Mouse (Mus musculus) lung, embryonic 14.5 days (tissue): Measurements from ENCODE around the gene Esyt3. TPM values are rescaled to one million over a fixed set of nuclear protein-coding genes. Genes with fewer than 3 reads are reported as not detected.

ENCODE experiments used
- ATAC-seq: fragments of 200-750 bp; cut with Nextera tagmentation; 2 replicates; pipeline ENCODE4 v1.8.0; 2017; ENCODE audit warnings: mild to moderate bottlenecking, moderate TSS enrichment, moderate library complexity; ENCODE audit not compliant: insufficient read depth
- DNase-seq: peaks from one replicate; pipeline ENCODE4 v3.0.0-alpha.2; 2015
- H3K27ac ChIP-seq: fragments of 300-500 bp; sonication (generic); 2 replicates; pipeline ENCODE4 v1.5.1; 2014; ENCODE audit warnings: low read depth, mild to moderate bottlenecking, moderate library complexity
- H3K27me3 ChIP-seq: fragments of 300-500 bp; sonication (generic); 2 replicates; pipeline ENCODE4 v1.6.1; 2014; ENCODE audit warnings: low read length, control low read depth; ENCODE audit not compliant: insufficient read depth
- H3K36me3 ChIP-seq: fragments of 300-500 bp; sonication (generic); 2 replicates; pipeline ENCODE4 v1.6.1; 2014; ENCODE audit warnings: control low read depth; ENCODE audit not compliant: insufficient read depth
- H3K4me1 ChIP-seq: fragments of 300-500 bp; sonication (generic); 2 replicates; pipeline ENCODE4 v1.6.1; 2014; ENCODE audit warnings: antibody characterized with exemption, control low read depth; ENCODE audit not compliant: insufficient read depth
- H3K4me2 ChIP-seq: fragments of 300-500 bp; sonication (generic); 2 replicates; pipeline ENCODE4 v1.6.1; 2014; ENCODE audit warnings: mild to moderate bottlenecking
- H3K4me3 ChIP-seq: fragments of 300-500 bp; sonication (generic); 2 replicates; pipeline ENCODE4 v1.5.1; 2014; ENCODE audit warnings: low read depth, low read length
- H3K9ac ChIP-seq: fragments of 300-500 bp; sonication (generic); 2 replicates; pipeline ENCODE4 v1.6.1; 2014
- H3K9me3 ChIP-seq: fragments of 300-500 bp; sonication (generic); 2 replicates; pipeline ENCODE4 v1.6.1; 2016; ENCODE audit warnings: low read depth, low read length, control low read depth
- CTCF ChIP-seq: IDR thresholded peaks from 2 replicates; pipeline ENCODE4 v1.5.1; 2016; ENCODE audit warnings: antibody characterized with exemption, low read depth
- WGBS: fragments of 180-500 bp; shearing (Covaris S2); extraction: QIAGEN DNeasy Blood & Tissue Kit; methylation state at CpG from one replicate; pipeline ENCODE4 v1.1.7; 2014; 5-methylcytosine and 5-hydroxymethylcytosine counted together
- polyA plus RNA-seq: library from polyadenylated mRNA; unstranded; fragments of >200 nt; fragmentation: Nextera tagmentation; extraction: Ambion mirVana; gene quantifications from 2 replicates; pipeline ENCODE4 v1.2.1, GENCODE M21; 2014

Gene Esyt3
- polyA plus RNA-seq, 1 experiment from 2014 or later: 1.2 TPM

DNA sequence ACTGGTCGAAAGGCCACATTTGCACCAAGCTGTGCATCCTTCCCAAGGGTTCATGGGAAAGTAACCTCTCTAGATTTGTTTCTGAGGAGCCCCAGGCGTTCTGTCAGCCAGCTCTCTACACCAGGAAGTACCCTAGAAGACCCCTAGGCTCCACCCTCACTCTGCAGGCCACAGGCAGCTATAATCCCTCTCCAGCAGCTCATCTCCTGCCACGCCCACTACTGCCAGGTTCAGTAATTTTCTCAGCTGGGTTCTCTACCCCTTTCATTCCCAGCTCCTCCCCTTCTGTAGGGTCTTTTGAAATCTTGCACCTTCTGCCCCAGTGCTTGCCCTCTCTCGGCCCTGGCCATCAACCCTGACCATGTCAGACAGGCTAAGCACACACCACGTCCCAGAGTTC, 2.4 kb downstream of the Esyt3 start:
- H3K4me2 ChIP-seq: no peak overlapping the region
- no peak overlapping the region for H3K4me3 ChIP-seq
- no peak overlapping the region for H3K27ac ChIP-seq
- peaks cover 36% of the 10 kb centered on the region for H3K27me3 ChIP-seq
- 38% methylated on average over 5 of the region's 5 CpGs for WGBS
- H3K36me3 ChIP-seq: no peaks in the 10 kb centered on the region
- ATAC-seq (no peak), DNase-seq (peak; percentile 38)
- TF ChIP-seq CTCF: no peak
- H3K9me3 ChIP-seq: no peaks in the 10 kb centered on the region
- 0 out of 2 replicates have a peak, but pooled peaks cover 3% of the 10 kb centered on the region for H3K4me1 ChIP-seq
- H3K9ac ChIP-seq: no peak overlapping the region

DNA sequence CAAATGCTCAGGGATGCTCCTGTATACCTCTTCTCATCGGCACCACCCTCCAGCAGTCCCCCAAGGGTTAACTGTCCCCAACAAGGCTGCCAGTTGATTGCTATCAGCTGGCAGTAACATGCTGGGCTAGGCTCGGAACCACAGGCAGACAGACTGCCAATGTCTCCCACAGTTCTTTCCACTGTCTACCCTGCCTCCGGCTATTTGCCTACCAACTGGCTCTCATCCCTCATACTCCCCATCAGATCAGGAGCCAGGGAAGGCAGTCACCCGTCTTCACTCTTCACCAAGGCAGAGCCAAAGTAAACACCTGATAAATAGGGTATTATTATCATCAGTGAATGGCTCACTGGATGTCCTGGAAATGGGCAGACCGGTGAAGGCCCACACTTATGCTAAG, 3.6 kb downstream of the Esyt3 start:
- no peak for TF ChIP-seq CTCF
- no peak overlapping the region for H3K27ac ChIP-seq
- no peaks in the 10 kb centered on the region for H3K9me3 ChIP-seq
- H3K27me3 ChIP-seq: peaks cover 33% of the 10 kb centered on the region
- no peak overlapping the region for H3K4me2 ChIP-seq
- 37% methylated on average over 5 of the region's 5 CpGs for WGBS
- H3K4me3 ChIP-seq: no peak overlapping the region
- H3K9ac ChIP-seq: no peak overlapping the region
- DNase-seq: no peak
- H3K4me1 ChIP-seq: 0 out of 2 replicates have a peak, but pooled peaks cover 3% of the 10 kb centered on the region
- H3K36me3 ChIP-seq: no peaks in the 10 kb centered on the region
- no peak for ATAC-seq

DNA sequence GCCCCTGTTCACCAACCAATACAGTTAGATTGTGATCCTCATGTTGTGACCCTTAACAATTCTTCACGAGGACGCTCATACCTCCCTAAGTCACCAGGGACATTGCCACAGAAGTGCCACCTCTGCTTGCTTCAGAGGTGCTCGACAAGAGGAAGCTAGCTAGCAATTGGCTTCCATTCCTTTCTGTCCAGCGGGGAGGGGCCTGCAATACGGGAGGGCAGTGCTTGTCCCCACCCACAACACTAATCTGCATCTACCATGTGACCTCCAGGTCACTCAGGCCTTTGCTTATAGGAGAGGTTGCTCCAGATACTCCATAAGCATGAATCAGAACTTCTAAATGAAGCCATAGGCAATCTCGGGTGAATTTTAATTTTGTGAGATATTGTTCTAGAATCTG, 5.0 kb downstream of the Esyt3 start:
- H3K9me3 ChIP-seq: no peaks in the 10 kb centered on the region
- no peak overlapping the region for H3K9ac ChIP-seq
- 0 out of 2 replicates have a peak, but pooled peaks cover 3% of the 10 kb centered on the region for H3K4me1 ChIP-seq
- TF ChIP-seq CTCF: no peak
- H3K4me2 ChIP-seq: no peak overlapping the region
- 61% methylated on average over 6 of the region's 6 CpGs for WGBS
- no peak for DNase-seq
- H3K27me3 ChIP-seq: peaks cover 27% of the 10 kb centered on the region
- no peak overlapping the region for H3K4me3 ChIP-seq
- no peak for ATAC-seq
- no peak overlapping the region for H3K27ac ChIP-seq
- H3K36me3 ChIP-seq: no peaks in the 10 kb centered on the region

DNA sequence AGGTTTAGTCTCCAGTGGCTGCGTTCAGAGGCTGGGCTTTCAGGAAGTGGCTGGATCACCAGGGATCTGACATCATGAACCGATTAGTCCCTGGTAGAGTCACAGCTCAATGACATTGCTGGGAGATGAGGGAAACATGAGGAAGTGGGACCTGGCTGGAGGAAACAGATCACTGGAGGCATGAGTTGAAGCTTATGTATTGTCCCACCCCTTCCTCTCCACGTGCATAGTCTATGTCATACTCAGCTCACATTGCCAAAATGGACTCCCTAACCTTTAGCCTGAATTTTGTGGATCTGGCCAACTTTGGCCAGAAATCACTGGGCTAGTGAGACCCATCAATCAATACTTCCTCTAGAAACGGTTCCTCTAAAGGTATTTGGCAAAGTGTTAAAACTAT, 5.4 kb downstream of the Esyt3 start:
- H3K9ac ChIP-seq: no peak overlapping the region
- no peaks in the 10 kb centered on the region for H3K36me3 ChIP-seq
- no peaks in the 10 kb centered on the region for H3K9me3 ChIP-seq
- H3K4me2 ChIP-seq: no peak overlapping the region
- H3K27ac ChIP-seq: no peak overlapping the region
- WGBS: 59% methylated on average over 4 of the region's 4 CpGs
- TF ChIP-seq CTCF: no peak
- no peak overlapping the region for H3K4me3 ChIP-seq
- no peak for ATAC-seq
- 0 out of 2 replicates have a peak, but pooled peaks cover 2% of the 10 kb centered on the region for H3K4me1 ChIP-seq
- peaks cover 22% of the 10 kb centered on the region for H3K27me3 ChIP-seq
- DNase-seq: no peak

DNA sequence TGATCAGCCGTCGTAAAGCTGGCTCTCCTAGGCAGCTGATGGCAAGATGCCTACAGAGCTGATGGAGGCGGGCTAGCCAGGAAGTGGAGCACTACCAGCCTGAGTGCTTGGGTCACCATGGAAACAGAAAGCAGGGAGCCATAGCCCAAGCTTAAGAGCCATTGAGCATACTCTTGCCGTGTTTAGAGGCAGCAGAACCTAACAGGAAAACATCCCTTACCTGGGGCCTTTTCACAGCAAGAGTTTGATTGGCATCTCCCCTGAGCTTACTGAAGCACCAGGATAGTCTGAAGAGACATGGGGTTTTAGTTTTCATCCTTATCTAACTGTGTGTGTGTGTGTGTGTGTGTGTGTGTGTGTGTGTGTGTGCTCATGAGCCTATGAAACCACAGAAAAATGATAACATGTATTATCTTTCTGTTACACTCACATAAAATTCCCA, 13.0 kb downstream of the Esyt3 start:
- no peak overlapping the region for H3K9ac ChIP-seq
- TF ChIP-seq CTCF: no peak
- 29% methylated on average over 4 of the region's 4 CpGs for WGBS

DNA sequence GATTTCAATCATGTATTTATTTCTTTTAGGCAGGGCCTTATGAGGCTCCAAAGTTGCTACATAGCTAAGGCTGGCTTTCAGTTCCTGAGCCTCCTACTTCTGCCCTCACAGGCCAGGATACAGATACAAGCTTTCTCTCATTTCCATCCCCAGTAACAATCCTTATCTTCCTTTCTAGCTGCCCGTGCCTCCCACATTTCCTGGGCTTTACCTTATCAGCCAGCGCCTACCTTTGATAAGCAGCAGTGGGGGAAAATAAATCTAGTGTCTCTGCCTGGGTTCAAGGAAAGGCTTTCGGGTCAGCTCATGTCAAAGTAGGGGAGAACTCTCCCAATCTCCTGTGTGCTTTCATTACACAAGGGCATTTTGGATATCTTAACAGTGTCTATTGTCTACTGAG, 16.8 kb downstream of the Esyt3 start:
- WGBS: 22% methylated on average over 3 of the region's 3 CpGs
- Histone ChIP-seq H3K36me3 (no peaks in the 10 kb centered on the region), H3K4me2 (no peak overlapping the region), H3K9me3 (no peaks in the 10 kb centered on the region), H3K4me1 (no peaks in the 10 kb centered on the region), H3K27me3 (no peaks in the 10 kb centered on the region), H3K4me3 (no peak overlapping the region), H3K9ac (no peak overlapping the region), H3K27ac (no peak overlapping the region)
- no peak for ATAC-seq
- no peak for DNase-seq
- TF ChIP-seq CTCF: no peak

More for the DNA sequence above, 13.0 kb downstream of the Esyt3 start:
- Histone ChIP-seq H3K4me3 (no peak overlapping the region), H3K36me3 (no peaks in the 10 kb centered on the region), H3K4me2 (no peak overlapping the region), H3K27ac (no peak overlapping the region), H3K9me3 (no peaks in the 10 kb centered on the region), H3K4me1 (no peaks in the 10 kb centered on the region), H3K27me3 (no peaks in the 10 kb centered on the region)
- ATAC-seq: 0 out of 2 replicates have a peak, but pooled peaks have one; percentile 56
- DNase-seq: peak; percentile 54

DNA sequence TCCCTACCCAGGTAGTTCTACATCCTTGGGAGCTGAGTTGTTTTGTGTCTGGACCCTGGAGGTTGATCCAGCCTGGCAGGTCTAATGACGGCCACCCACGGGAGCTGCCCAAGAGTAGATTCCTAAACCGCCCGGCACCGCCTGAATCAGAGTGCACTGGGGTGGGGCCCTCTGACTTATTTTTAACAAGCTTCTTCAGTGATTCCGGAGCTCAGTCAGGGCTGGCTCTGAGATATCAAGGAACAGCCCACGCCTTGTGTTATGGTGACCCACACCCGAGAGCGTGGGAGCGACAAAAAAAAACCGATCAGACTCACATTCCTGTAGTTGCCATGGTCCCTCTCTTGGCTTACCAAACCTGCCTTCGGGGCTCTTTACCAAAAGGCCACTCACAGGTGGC, 18.2 kb downstream of the Esyt3 start:
- Histone ChIP-seq H3K27me3 (no peaks in the 10 kb centered on the region), H3K27ac (no peak overlapping the region), H3K4me3 (no peak overlapping the region), H3K36me3 (no peaks in the 10 kb centered on the region), H3K9ac (no peak overlapping the region), H3K9me3 (no peaks in the 10 kb centered on the region), H3K4me1 (no peaks in the 10 kb centered on the region), H3K4me2 (no peak overlapping the region)
- TF ChIP-seq CTCF: no peak
- no peak for DNase-seq
- 66% methylated on average over 12 of the region's 12 CpGs for WGBS
- no peak for ATAC-seq

DNA sequence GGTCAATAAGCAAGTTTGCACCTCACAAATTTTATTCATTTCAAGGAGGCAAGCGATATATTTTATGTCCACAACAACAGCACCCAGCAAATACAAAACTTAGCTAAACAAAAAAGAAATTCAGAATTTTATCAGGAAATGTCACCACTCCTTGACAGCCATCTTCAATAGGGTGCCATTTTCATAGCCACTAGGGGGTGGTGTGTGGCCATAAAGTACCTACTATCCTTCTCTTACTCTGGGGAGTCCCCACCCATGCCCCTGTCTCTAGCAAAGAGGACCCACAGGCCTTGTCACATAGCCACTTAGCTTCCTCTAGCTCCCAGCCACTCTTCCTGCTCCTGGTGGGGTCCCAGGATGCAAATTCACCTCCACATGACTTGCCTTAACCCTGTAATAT, 19.2 kb downstream of the Esyt3 start:
- Histone ChIP-seq H3K36me3 (no peaks in the 10 kb centered on the region), H3K9me3 (no peaks in the 10 kb centered on the region), H3K4me1 (no peaks in the 10 kb centered on the region), H3K4me3 (no peak overlapping the region), H3K9ac (no peak overlapping the region), H3K27ac (no peak overlapping the region), H3K27me3 (no peaks in the 10 kb centered on the region), H3K4me2 (no peak overlapping the region)
- TF ChIP-seq CTCF: peak; percentile 41
- 87% methylated on average over 1 of the region's 1 CpGs for WGBS
- no peak for ATAC-seq
- peak; percentile 29 for DNase-seq
